Mouse (Mus musculus): ENCODE measurements around the gene Prpf6.

DNA sequence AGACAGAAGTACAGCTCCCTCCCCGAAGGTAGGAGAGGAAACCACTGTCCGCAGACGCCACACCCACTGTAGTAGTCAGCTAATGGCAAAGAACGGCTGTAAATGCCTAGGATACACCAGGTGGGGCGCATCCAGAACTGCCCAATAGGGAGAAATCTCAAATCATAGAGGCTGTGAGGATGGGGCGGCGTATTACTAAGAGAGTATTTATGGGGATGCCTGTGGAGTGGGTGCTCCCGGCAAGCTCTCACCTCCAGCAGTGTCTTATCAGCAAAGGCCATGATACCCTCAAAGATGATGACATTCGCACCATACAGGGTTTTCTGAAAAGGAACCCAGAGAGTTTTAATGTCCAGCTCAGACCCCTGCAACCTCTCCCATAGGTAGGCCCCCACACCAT, 17.7 kb upstream of the Prpf6 start:
- TF ChIP-seq CTCF (IDR thresholded peaks at IDR 0.05; ENCODE audit: low read depth) (no peak), EP300 (IDR thresholded peaks at IDR 0.05; ENCODE audit: low read depth) (no peak)
